Mouse (Mus musculus): Measurements from ENCODE around the gene 7530416G11Rik.

The 7530416G11Rik gene

DNA sequence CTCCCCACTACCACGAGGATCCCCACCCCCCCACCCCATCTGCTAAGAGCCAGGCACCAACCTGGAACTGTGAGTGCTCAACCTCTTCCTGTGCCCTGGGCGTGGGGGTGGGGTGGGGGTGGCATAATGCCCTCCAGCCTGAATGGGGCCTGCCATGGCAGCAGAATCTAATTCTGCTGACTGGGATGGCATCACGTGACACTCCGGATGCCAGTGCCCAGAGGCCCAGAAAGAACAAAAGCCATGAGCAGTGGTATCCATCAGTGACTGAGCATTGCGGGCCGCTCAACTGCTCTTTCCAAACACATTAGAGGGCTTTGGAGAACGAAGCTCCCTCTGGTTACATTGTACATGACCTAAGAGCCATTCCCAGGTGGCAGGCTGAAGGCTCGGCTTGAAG lies at the start of gene 7530416G11Rik:
Gene 7530416G11Rik, minus strand, starts transcription at position 101 of the 400 bp plus-strand sequence.
- DNase-seq = no peak

DNA sequence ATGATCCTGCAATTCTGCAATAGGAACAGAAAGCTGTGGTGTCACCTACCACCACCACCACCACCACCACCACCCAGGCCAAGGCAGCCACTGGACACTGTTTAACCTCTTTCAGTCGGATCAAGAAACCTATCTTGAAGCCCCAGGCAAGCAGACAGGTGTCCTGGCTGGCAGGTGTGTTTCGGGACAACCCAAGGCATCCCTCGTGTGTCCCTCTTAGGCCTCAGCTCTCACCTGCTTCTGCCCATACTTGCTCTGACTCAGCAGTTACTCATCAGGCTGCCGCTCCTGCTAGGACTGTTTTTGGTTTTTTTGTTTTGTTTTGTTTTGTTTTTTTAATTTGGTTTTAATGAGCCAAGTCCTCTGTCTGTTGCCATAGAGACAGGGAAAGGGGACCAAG lies 43.5 kb upstream of the 7530416G11Rik start:
- DNase-seq = no peak

DNA sequence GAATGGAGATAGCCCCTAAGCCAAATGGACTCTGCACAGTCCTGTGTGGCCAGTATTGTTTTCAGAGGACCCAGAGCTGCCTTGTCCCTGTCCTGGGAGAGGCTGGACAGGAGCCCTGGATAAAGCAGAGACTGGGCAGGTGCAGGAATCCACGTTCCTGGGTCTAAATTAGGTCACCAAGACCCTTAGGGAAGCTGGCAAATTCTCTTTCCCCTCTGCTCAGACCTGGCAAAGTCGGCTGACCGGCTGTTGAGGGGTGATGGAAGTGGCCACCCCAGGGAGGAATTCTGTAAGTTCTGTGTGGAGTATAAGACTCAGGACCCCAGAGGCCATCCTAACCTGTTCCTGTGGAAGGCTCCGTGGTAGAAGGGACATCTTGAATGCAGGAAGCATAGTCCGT lies 42.3 kb upstream of the 7530416G11Rik start:
- peak; percentile 26 to 30 for DNase-seq

DNA sequence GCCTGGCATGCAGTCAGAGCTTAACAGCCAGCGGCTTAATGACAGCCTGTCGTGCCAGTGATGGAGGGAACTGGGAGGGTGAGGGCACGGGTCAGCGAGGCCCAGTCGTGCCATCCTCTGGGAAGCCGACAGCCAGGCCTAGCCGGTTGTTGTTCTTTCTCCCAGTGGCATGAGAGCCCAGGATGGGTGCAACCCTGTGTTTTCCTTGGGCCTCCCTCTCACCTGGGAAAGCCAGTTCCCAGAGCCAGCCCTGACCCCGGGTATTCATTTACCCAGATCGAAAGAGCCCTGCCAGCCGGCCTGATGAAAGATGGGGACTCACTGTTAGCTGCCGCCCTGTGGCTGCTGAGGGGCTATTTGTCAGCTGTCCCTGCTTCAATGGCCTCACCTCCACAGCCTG lies 35.1 kb upstream of the 7530416G11Rik start:
- no peak for DNase-seq

DNA sequence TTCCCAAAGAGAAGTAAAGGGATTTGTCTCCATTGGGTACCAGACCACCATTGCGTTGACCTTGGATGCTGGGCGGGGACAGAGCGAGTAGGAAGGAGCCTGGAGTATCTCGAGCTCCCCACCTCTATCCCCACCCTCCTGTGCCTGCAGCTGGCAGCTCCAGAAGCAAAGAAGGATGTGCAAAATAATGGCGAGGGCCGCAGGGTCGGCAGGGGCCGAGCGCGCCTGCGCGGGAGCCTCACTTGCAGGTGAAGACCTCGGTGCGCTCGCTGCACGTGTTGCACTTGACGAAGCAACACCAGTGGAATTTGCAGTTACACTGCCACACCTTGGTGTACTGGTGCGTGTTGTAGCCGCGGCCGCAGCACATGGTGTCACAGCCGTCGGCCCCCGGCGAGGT lies 34.1 kb upstream of the 7530416G11Rik start:
- no peak for DNase-seq

DNA sequence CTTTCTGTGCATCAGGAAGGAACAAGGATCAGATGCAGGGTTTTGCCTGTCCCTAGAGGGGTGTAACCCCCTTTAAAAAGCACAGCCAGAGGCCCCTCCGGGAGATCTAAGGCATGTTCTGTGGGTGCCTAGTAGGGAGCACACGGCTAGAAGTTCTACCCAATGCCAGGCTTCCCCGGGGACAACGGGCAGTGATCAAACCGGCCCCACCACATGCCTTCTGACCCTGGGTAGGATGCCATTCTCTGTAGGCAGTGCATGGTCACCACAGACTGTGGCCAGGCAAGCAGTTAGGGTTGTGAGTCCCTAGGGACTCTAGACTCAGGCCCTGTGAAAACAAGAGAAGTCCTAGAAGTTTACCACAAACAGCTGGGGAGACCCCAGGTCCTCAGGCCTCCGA lies 31.6 kb upstream of the 7530416G11Rik start:
- no peak for DNase-seq

DNA sequence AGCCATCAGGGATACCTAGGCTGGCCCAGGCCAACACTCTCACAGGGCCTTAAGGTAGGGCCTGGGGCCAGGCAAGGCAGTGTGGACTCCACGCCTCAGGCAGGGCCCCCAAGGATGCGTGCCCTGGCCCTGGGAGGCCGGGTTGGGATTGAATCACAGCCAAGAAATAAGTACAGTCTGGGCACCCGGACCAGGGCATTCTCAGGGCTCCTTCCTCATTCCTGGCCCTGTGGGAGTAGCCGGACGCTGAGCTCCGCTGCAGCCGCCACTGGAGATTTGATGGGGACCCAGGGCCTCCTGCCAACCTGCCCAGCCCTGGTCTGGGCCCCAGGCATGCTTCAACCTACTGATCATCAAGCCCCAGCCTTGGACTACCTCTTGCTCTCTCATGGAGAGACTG lies 31.2 kb upstream of the 7530416G11Rik start:
- no peak for DNase-seq

DNA sequence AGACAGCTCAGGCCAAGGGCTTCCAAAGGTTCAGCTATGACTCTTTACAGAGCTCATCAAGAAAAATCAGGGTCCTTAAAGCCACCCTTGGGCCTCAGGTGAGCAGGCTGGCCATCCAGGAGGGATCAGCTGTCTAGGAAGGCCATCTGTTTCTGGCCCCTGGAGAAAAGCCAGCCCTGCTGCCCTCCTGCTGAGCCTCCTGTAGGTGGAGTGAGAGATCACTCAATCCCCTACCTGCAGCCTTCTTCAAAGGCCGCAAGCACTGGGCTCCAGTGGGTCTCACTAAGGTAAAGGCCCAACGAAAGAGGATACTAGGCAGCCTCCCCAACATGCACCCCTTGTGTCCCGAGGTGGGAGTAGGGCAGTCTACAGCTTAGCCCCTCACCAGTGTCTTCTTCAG lies 29.0 kb upstream of the 7530416G11Rik start:
- peak; percentile 33 to 42 for DNase-seq

DNA sequence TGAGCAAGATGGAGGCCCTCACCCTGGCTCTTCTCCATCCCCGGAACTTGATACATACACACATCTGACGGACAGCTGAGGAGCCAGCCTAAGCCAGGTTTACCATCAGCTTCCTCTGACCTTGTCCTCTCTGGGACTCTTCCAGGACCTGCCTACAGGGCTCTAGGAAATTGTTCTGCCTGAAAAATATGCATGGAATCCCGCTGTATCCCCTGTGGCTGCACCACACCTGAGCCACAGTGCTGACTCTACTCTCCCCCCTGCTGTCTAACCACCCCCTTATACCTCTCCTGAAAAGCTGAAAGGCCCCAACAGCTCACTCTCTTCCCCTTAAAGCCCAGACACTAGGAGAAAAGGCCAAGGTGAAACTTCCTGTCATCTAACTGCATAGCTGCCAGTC lies 26.9 kb upstream of the 7530416G11Rik start:
- no peak for DNase-seq

DNA sequence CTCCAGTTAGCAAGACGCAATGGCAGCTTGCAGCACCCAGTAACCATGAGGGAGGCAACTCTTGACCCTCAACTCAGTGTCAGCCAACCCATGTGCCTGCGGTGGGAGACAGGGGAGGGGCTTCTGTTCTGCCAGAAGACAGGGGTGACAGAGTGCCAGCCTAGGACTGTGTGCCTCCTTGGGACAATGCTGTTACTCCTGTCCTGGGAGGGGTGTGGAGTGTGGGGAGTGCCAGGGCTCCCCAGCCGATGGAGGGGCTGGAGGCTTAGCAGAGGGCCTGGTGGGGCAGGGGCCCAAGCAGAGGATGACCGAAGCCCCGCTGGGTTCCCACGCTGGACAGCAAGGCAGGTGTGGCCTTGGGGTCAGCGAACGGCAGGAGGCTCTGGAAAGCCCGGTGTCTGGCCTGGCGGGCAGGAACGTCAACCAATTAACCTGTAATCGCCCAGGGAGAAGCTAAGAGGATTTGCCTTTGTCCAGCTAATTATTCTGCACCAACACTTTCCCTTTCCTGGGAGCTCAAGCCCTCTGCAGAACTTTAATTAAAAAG lies 21.4 kb upstream of the 7530416G11Rik start:
- DNase-seq = no peak

DNA sequence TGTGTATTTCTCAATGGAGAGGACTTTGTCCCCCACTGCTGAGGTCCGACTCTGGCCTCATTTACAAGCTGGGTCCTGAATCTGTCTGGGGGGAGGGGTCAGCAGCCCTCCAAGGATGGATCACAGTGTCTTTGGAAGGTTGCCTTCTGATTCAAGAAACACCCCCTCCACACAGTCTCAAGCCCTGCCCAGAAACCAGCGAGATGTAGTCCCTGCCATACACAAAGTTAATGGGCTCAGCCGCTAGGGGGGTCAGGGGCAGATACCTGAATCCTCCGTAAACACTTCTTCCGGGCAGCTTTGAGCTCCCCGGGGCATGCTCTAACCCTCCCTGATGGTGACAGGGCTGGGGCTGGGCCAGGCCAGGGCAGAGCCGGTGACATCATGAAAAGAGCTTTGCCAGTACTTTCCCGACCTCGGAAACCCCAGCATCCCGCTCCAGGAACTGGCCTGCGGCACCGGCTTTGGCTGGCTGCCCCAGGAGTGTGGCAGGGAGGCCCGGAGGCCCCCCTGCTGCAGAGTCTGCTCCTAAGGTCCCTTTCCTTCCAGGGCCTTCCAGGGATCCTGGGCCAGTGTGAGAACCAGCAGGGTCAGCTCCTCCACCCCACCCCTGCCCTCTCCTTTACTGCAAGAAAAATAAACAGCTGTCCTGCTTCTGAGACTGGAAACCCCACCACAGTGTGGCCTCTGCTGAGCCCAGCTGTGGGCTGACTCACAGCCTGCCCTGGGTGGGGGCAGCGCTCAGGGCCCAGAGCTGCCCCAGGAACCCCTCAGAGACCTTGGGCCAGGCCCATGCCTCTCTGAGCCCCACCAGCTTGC lies 20.4 kb upstream of the 7530416G11Rik start:
- DNase-seq = peak; percentile 71 to 79

DNA sequence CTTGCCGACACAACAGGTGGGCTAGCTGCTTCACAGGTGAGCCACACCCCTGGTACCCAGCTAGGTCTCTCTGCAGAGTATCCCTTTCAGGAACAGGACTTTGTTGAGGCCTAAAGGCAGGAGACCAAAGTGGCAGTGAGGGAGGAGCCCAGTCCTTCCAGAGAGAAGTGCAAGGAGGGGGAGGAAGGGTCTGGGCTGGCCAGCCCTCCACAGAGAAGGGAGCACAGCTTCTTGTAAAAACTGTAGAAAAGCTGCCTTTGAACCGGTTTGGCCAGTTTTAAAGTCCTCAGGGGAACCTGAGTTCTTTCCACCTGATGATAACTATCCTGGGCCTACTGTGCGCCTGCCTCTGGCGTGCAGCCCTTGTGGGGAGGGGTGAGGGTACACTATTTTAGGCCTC lies 16.4 kb upstream of the 7530416G11Rik start:
- no peak for DNase-seq

DNA sequence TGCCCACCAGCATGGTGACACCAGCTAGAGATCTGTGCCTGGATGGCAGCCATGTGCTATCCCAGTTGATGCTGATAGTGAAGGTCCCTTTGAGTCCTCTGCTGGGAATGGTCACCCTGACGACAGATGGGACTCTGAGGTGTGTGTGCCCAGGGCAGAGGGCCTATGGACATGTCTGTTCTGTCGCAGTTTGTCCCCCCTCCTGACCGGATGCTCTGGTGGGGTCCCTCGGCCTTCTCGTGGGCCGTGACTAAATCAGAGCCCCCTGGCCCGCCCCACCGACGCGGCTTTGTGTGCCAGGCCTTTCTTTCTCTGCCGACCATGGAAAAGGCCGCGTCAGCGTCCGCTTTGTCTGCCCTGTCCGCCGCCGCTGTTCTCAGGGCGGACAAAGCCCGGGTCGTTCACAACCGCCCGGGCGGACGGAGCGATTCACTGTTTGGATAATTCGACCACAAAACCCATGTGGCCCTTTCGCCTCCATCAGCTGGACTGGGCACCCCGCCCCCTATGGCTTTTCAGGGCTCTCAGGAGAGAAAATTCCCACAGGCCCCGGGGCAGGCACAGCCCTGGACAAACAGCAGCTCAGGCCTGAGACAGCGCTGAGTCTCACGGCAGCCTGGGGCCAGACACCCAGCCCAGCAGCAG lies 4.5 kb upstream of the 7530416G11Rik start:
- no peak for DNase-seq

DNA sequence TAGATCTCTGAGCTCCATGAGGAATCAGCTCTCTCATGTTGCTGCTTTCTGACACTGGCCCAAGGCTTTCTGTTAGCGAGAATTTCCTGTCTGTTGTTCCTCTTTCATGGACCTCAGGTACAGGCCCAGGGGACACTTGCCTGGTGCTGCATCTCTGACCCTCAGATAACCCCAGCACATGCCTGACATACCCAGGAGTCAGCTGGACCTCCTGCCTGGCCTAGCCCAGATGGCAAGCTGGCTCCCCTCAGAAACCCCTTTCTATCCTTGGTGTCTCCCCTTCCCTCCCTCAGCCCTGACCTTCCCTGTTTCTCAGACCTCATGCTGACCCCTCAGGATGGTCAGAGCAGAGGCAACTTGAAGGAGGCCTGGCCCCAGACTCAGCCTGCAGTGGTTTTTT lies 3.7 kb upstream of the 7530416G11Rik start:
- no peak for DNase-seq

DNA sequence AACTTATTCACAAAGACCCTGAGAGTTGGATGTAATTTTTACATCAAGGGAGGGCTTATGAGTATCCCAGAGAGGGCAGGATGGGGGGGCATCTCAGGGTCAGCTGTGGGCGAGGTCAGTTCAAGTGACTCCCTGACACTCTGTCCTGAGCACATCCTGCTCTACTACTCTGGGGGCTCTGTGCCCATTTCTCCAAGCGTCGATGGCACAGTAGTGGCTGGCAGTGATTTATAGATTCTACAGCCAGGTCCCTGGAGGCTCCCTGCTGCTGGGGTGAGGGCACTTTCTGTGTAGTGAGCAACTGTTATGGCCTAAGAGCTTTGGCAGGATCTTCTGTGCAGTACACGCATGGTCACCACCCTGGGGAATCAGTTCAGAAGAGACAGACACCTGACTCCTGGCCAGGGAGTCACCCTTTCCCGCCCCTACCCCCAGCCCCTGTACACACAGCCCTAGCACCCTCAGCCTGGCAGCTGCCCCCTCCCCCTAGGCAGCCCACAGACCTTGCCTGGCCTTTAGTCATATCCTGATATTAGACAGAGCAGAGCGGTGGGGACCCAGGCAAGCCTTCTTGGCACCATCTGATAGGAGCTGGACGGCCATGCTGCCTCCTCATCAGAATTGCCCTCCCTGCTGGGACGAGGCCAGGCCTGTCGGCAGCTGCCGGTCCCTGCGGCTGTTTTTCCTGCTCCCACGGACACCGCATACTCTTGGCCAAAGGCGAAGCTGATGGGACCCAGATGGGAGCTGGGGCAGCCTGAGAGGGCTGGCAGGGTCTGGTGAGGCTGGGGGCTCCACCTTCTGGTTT lies 2.3 kb upstream of the 7530416G11Rik start:
- DNase-seq = peak; percentile 36 to 52

DNA sequence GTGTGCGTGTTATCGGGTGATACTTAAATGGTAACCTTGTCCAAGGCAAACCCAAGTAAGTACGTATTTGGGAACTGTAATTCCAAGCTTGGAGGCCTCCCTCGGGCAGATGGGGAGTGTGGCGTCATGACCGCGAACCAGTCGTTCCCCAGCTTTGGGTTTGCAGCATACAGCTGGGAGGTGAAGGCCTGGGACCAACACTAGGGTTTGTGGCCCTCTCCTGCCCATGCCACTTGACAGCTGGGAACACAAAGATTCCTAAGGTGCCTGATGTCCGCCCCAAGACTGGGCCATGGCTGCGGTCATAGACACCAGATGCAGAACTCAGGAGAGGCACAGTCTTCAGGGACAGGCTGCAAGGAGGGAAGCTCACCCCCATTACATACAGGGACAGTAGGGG lies 2.8 kb downstream of the 7530416G11Rik start:
- no peak for DNase-seq

DNA sequence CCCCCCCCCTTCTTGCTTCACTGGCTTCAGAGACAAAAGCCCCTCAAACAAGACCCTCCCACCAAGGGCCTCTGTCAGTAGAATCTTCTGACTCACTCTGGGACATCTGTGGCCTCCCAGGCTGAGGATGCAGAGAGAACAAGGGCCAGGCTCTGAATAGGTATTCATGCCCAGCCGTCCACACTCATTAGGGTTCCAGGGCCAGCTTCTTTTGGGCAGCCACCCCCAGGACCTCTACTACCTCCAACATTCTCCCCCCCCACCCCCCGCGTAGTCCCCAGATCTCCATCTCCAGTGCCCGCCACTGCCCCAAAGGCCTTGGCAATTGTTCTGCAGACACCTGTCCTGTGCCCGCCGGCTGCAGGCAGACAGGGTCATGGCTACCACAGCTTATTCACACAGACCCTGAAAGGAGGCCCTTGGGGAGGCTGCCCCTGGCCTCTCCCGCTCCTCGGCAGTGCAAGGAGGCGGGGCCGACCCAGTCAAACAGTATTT lies 5.0 kb downstream of the 7530416G11Rik start:
- DNase-seq = no peak

DNA sequence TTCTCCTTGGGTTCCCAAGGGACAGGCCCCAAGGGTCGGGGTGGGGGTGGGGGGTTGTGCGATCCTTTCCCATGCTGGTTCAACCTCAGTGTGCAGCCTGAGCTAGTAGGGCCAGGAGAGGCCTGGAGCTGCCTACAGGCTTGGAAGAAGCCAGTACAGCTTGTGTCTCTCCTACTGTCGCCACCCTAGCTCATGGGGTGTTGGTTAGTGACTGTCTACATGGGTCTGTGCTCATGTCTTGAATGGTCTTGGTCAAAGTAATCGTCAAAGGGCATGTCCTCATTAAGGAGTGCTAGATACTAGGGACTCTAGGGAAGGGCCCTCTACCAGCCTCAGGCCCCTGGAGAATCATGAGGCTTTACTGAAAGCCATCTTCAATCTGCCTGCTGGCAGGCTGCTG lies 5.5 kb downstream of the 7530416G11Rik start:
- no peak for DNase-seq

DNA sequence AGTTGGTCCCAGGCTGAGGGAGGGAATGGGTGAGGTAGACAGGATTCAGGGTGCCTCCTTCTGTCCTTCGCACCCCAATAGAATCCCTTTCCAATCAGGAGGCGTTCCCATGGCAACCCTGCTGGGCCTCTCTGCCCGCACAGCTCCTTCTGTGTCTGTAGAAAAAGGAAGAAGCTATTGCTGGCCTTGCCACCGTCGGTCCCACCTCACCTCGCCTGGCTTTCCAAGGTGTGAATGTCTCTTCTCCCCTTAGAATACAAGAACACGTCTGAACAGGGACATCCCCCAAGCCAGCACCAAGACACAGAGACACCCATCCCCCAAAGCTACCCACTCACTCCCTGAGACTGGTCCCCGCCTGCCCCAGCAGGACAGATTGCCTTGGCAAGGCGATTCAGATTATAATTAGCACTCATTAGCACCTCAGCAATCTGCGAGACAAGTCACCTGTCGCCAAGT lies 8.8 kb downstream of the 7530416G11Rik start:
- DNase-seq = peak; percentile 42 to 45

DNA sequence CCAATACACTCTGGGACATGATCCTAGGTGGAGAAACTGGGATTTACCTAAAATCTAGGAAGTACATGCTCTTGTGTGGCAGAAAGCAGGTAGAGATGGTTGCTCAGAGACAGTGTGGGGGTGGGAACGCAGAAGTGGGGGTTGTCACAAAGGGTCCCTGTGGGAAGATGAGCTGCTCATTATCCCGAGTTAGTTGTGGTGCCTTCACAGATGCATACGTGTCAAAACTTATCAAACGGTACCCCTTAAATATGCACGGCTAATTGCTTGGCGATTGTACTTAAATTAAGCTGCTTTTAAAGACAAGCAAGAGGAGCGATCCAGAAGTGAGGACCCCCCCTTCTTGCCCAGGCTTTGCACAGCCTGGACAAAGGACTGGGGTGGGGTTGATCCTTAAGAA lies 13.3 kb downstream of the 7530416G11Rik start:
- no peak for DNase-seq

DNA sequence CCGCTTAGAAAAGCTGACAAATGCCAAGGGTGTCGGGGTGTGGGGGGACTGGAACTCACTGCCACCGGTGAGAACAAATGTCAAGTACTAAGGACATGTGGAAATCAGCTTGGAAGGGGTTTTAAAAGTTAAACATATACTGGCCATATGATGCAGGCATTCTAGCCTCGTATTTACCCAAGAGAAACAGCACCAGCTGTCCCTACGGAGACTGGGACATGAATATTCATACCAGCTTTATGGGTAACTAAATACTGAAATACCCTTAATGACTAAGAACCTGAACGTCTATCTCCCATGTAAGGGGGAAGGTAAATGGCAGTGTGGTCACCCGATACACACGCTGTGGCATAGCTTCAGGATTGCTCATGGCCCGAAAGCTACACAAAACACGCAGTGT lies 14.1 kb downstream of the 7530416G11Rik start:
- no peak for DNase-seq

DNA sequence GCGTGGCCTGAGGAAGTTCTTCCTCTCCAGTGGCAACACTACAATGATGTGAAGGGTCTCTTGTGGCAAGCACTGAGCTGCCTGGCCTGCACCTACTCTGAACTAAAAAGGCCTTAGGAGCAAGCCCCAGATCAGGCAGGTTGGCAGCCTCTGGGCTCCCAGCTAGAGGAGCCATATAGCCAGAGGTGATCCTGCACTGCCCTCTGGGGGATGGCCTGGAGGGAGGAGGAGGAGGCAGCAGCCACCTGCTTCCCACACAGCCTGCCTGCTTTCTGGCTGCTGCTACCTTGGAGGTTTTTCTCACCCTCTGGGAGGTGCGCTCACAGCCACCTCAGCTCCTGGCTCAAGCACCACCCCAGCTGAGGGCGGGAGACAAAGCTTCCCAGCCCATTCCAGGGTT lies 22.4 kb downstream of the 7530416G11Rik start:
- DNase-seq = peak; percentile 51 to 71

DNA sequence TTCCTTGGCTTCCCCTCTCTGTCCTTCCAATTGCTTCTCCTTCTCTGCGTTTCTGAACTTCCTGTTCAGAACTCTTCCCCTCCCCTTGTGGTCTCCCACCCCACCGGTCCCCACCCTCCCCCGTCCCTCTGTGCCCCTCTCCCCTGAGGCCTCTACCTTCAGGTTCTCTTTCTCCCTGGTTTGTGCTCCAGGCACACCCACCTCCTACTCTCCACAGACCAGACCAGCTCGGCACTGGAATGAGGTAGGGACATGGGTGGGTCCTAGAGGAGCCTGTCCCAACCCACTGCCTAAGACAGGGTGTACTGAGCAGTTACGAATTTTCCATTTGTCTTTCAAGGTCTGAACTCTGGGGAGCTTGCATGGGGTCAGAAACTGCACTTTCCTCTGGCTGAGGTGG lies 23.1 kb downstream of the 7530416G11Rik start:
- DNase-seq = no peak
